Mouse (Mus musculus): ENCODE measurements around the gene Ldlrap1.

The Ldlrap1 gene

DNA sequence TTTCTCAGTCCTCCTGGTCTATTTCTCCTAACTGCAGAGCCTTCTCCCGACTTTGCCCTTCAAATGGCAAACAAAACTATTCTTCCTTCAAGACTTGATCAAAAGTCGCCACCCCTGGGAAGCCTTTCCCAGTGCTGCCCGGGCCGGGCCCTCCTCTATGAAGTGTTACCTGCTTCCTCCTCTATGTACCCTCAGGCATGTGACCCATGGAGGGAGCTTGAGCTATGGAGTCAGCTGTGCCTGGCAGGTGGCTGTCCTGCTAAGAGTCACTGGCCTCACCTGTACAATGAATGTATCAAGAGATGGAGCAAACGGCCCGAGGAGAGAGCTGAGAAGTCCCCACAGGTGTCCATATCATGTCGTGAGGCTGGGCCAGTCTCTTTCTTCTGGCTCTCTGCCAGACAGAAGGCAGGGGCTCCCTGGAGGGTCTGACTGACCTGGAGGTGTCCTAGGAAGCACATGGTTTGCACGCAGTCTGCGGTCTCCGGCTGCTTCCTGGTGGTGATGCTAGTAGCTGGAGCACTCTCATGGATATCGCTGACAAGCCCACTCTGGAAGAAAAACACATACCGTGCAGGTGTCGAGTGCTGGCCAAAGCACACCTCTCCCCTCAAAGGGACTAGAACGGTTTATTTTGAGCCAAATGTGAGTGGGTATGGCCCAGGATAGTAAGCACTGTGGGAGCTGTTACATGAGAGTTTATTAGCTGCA, 7.6 kb upstream of the Ldlrap1 start:
- DNase-seq (ENCODE audit: low read depth, low spot score): no peak

DNA sequence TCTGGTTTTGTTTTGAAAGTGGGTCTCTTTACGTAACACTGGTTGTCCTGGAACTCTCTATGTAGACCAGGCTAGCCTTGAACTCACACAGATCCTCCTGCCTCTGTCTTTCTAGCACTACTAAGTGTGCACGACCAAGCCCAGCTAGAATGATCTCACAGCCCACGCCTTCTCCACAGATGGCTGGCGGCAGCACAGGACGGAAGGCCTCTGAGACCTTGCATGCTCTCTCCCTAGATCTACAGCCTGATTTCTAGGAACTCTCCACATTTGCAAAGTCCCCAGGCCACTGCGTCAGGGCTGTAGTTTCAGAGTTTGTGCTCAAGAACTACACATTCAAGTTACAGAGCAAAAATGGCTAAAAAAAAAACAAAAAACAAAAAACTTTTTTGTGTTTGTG, 6.3 kb upstream of the Ldlrap1 start:
- DNase-seq (ENCODE audit: low read depth, low spot score): no peak

DNA sequence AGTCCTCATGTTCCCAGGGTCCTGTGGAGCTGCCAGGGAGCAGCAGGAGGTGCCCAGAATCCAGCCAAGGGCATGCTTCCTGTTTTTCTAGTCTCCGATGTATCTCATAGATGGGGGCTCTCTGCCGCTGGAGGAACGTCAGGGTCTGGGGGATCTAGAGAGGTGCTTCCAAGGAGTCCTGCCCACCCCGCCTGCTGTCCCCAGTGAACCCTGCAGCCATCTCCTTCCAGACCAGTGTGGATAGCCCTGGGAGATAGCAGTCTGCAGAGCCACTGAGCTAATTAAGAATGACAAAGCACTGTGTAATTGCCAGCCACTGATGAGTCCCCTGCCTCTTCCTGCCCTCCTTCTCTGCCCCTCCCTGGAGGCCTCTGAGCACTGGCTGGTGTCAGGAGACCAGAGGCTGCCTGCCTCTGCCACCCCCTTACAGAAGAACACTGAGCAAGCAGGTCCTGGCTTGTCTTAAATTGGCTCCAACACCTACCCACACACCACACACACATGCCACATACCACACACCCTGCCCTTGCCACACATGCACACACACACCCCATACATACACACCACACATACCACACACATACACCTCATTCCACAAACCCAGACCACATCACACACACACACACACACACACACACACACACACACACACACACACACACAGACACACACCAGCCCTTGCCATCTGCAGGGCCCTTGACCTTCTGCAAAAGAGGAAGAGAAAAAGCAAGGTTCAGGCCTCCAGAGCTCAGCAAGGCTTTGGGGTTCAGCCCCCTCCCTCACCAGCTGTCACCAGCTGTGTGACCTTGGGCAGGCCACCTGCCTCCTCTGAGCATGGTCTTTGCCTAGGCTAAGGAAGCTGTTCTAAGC, 5.2 kb upstream of the Ldlrap1 start:
- no peak for DNase-seq (ENCODE audit: low read depth, low spot score)

DNA sequence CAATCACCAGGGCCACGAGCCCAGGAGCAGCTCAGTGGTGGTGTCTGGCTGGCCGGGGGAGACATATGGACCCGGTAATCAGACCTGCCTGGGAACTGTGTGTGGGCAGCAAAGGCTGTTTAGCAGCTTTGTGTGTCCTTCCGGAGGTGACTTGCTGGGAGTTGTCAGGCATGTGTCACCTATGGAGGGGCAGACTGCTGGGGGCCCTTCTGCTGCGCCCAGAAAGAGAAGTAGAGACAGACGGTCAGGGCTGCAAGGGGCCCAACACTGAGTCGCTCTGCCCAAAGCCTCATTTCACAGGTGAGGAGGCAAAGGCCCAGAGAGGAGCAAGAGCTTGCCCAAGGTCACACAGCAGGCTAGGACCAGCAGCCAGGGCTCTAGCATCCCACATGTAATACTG, 2.1 kb upstream of the Ldlrap1 start:
- no peak for DNase-seq (ENCODE audit: low read depth, low spot score)

DNA sequence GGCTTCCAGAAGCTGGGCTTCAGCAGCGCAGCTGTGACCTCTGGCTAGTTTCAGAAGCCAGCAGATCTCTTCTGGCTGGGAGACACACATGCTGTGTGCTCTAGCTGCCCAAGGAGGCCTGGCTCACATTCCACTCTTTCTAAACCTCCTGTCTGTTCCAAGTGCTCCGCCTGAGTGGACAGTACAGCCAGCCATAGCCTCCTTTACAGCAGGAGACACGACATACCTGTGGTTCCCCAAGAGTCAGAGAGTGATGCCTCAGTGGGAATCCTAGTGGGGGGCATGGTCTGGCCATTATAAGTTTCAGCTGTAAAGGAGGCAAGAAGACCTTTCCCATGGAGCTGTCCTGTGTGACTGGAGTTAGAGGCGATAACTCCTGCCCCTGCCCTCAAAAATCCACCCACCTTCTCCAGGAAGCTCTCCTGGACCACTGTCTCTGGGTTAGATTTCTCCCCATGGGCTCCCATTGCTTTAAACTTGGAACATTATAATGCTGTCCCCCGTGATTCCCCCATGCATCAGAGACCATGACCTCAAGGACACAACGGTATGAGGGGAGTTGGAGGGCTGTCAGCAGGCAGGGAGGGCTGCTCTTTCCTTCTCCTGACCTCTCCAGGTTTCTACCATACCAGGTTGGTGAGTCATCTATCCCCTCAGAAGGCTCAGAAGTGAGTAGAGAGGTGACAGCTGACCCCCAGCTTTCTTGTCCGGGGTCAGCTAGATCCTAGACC, 1.4 kb upstream of the Ldlrap1 start:
- no peak for DNase-seq (ENCODE audit: low read depth, low spot score)

DNA sequence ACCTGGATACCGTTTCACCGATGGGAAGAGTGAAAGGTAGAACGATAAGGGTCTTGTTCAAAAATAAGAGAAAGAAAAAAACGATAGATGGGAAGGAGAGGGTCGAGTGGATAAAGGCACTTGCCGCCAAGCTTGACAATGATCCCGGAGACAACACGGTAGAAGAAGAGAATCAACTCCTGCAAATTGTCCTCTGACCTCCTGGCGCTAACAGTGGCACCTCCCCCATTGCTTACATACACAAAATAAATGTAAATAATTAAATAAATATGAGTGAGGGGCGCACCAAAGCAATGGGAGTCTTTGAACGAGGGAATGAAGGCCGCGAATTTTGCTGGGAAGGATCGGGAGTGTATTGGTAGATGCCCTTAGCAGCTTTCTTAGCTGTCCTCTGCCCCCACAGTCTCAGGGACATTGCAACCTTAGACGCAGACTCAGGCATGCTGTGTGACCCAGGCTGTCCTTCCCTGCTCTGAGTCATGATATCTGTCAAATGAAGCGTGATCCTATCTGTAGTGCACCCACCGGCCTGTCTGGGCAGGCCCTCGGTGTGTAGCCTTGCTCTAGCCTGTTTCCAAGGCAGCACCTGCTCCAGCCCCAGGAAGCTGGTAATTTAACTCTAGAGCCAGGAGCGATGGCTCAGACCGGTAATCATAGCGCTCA, 533 bp upstream of the Ldlrap1 start:
- DNase-seq (ENCODE audit: low read depth, low spot score): no peak

DNA sequence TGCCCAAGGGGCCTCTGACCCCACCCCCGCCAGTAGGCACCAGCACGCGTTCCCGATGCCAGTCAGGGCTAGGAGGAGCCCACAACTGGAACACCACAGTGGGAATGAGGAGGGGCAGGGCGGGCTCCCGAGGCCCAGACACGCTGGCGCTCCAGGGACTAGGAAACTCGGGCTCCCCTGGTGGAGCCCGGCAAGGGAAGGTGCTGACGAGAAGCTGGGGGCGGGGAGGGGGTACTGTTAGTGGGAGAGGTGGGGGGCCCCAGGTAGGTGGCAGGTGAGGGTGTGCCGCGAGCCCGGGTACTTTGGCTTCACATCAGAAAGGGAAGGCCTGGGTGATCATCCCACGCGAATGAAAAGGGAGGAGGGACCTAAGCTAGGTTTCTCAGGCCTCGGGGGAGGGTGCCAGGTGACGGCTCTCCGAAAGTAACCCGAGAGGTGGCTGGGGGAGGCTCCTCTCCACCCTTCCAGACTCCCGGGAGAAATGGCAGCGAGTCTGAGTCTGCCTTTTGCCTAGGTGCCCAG, 859 bp downstream of the Ldlrap1 start:
- DNase-seq (ENCODE audit: low read depth, low spot score): no peak

DNA sequence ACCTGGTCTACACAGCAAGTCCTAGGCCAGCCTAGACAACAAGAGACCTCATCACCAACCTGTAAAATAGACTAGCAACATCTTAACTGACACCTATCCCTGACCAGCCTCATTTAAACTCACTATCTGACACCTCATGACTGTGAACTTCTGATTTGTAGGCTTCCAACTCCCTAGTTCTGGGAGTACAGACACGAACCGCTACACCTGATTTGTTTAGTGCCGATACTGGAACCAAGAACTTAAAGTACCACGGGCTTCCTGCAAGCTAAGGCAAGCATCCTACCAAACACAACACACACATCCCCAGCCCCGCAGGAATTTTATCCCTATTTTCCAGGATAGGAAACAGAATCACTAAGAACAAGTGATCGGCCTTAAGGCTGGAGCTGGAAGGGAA, 1.5 kb downstream of the Ldlrap1 start:
- no peak for DNase-seq (ENCODE audit: low read depth, low spot score)

DNA sequence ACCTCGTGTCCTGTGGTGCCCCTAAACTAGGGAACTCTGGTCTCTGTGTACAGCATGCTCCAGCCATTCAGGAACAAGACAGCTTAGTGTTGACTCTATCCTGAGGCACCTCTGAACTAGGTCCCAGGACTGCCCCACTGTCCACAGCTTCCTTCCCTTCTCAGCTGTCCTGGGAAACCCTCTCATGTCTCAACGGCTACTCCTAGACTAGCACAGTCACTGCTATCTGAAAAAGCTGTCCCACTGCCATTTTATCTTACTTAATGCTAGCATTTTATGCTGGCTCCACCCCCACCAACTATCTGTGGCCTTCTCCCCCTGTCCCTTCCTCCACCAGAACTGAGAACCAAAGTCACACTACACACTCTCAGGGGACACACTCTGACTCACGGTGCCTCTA, 3.5 kb downstream of the Ldlrap1 start:
- no peak for DNase-seq (ENCODE audit: low read depth, low spot score)

DNA sequence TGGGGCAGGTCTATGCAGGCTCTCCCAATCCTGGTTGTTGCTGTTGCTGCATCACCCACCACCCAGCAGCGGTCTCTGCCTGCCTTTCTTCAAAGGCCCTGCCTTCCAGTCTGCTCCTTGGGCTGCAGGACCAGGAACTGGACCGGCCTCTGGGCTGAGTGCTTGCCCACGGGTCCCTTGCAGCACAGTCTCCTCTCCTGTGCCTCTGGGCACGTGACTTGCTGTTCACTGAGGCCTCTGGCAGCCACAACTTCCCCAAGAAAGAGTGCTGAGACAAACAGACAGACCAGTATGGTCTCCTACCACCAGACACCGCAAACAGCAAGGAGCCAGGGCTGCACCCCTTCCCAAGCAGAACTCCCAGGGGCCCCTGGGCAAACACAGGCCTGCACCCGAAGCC, 5.5 kb downstream of the Ldlrap1 start:
- DNase-seq (ENCODE audit: low read depth, low spot score): no peak

DNA sequence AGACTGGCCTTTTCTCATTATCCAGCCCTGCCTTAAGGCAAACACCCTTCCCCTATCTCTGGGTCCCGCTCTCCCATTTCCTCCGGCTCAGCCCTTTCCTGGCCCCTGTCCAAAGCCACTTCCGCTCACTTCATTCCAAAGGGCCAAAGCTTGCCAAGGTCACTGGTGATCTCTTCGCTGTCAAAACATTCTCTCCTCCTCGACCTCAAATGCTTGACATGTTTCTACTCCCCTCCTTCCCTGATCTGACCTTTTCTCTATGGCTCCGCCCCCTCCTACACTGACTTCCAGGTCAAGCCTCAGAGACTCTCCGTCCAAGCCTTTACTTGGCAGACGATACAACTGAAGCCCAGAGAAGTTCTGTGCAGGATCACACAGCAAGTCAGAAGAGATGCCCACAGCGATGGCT, 7.0 kb downstream of the Ldlrap1 start:
- DNase-seq (ENCODE audit: low read depth, low spot score): no peak

DNA sequence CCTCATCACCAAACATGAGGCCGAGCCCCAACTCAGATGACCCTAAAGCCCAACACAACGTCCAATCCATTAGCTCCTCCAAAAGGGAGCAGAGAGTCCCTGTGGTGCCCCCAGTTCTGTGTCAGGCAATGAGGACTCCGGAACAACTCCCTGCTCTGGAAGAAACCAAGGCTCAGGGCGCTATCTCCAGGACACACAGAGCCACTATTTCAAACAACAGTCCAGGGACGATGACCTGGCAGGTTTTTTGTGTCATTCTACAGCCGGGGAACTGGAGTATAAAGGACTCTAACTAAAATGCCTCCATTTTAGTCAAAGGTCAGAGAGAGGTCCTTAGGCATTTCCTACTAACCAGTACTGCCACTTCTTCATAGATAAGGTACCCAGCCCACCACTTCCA, 7.5 kb downstream of the Ldlrap1 start:
- no peak for DNase-seq (ENCODE audit: low read depth, low spot score)

DNA sequence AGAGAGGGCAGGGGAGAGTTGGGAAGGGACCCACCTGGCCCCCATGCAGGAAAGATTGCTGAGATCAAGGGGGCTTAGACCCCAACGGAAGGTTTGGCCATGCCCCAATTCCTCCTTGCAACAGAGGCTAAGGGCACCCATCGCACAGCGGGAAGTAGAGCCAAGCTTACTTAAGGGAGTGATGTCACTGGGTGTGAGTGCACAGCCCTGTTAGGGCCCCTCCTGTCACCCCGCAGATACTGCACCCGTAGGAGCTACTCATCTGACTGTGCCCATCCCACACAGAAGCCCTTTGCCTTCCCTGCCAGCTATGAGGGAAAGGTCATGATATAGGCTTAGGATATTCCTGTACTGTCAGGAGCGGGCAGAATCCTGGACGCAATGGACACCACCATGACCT, 8.3 kb downstream of the Ldlrap1 start:
- DNase-seq (ENCODE audit: low read depth, low spot score): no peak

DNA sequence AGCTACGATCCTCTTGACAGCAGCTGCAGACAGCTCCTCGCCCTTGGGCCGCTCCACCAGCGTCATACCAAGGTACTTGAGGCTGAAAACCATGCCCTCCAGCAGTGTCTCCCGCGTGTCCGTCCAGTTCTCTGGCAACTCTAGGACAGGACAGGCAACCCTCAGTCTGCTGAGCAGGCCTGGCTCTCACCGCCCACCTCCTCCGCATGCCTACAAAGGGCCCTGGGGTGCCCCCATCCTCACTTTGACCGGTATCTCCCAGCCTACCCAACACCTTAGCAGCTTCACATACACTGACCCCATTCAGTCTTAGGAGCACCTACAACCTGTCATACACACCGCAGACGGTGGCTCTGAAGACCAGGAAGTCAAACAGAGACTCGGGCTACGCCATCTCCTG, 8.9 kb downstream of the Ldlrap1 start:
- no peak for DNase-seq (ENCODE audit: low read depth, low spot score)

DNA sequence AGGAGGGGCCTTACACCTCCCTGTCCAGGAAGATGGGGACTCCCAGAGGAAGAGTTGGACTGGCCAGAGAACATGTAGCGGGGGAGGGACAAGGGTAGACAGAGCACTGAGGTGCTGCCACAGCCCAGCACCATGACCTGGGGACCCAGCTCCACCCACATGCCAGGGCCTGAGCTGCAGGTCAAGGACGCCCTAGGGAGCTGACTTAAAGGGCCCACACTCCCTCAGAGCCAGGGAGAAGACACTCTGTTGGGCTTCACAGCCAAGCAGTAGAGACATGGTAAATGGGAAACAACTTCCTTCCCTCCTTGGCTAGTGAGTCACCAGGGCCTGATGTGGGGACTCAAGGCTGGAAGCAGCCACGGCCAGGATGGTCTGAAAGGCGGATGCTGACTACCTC, 9.5 kb downstream of the Ldlrap1 start:
- DNase-seq (ENCODE audit: low read depth, low spot score): no peak

DNA sequence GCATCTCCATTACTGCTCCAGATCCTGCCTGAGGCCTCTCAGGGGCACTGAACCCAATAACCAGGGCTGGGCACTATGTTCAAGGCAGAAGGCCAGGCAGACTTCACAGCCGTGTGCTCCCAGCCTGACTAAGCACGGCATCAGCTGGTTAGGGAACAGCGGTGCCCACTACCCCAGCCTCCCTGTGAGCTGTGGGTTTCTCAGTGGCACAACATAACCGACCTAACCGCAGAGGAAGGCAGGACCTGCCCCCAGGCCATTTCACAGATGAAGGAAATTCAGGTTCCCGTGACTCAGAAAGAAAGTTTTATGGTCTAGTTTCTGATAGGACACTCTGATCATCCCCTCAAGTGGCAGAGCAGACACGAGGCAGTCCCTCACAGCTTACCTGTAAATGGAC, 10.9 kb downstream of the Ldlrap1 start:
- no peak for DNase-seq (ENCODE audit: low read depth, low spot score)

DNA sequence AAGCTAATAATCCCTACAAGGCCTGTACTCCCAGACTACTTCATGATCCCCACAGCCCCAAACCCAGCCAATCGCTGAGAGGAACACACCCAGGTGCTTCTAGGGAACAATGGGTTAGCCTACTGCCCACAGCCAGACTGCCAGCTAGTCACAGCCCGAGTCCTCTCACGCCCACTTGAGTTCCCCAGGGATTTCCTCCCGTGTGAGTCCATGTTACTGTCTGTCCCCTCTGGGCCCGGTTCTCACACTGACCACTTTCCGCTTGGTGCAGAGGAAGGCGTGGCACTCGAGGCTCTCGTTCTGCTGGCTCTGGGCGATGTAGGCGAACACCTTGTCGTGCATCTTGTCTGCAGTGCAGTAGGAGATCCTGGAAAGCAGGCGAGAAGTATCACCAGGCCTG, 12.9 kb downstream of the Ldlrap1 start:
- DNase-seq (ENCODE audit: low read depth, low spot score): no peak

DNA sequence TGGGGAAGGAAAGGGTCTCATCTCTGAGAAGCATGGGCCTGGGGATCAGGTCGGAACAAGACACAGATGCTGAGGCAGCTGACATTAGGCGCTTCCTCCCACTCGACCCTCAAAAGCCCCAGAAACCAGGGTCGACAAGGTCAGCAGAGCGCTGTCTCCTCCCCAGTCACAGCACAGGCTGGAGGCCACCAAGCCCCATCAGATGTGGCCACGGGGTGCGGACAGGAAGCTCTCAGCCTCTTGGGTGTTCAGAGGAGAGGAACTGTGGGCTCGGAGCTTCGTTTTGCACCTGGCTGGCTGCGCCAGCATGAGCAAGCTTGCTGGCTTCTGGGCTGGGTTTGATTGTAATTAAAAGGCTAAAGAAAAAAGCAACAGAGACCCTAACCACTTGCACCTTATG, 13.5 kb downstream of the Ldlrap1 start:
- DNase-seq (ENCODE audit: low read depth, low spot score): no peak

DNA sequence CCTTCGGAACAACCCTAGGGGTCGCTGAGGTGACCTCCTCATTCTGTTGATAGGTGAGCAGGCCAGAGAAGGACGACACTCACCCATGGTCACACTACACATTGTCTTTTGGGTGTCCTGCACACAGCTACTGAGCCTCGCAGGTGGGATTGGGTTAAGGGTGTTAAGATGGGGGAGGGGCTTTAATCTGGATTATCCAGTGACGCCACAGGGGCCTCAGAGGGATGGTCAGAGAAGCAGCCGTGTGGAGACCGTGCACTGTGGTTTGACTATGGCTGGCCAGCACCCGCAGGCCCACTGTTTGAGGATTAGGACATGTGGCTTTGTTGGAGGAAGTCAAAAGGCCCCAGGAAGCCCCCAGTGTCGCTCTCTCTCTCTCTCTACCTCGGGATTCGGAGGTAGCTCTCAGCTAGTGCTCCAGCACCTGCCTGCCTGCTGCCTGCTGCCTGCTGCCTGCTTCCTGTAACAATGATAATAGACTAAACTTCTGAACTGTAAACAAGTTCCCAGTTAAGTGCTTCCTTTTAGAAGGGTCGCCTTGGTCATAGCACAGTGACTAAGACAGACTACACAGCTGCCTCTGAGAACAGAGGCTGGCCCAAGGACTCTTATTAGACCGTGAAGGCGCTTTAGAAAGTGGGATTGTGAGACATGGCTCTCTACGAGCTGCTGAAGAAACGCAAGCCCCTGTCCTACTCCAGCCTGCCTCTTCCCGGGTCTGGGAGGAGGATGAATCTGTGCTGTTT, 14.1 kb downstream of the Ldlrap1 start:
- no peak for DNase-seq (ENCODE audit: low read depth, low spot score)

DNA sequence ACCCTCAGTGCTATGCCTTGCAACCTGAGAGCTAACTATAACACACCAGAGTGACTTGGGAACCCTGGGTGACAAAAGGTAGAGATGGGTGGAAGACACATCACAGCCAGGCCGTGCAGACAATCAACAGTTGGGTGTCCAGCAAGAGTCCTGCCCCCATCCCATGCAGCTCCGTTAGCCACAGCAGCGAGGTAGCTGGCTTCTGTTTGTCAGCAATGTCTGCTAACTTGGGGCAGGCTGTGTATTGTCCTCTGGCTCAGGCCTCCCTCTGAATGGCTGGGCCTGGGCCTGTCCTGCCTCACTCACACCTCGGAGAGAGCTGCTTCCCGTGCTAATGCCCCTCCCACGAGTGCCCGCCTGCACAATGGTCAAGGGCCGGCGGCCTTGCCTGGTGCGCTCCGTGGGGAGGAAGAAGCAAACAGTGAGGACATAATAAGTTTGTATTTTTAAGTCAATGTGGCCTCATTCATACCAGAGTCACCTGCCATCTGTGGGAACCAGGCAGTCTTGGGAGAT, 14.9 kb downstream of the Ldlrap1 start:
- DNase-seq (ENCODE audit: low read depth, low spot score): no peak
